Mouse (Mus musculus) sigmoid colon, adult 10 weeks (tissue): ENCODE results near the gene Alkbh2. TPM values are rescaled to one million over a fixed set of nuclear protein-coding genes. Genes with fewer than 3 reads are reported as not detected.

Experiments
- polyA plus RNA-seq: library from polyadenylated mRNA; stranded (reverse); fragments of 350-450 nt; fragmentation: Illumina TruSeq; extraction: RNeasy Lipid Tissue Mini Kit (QIAGEN cat#74804); gene quantifications from one replicate; pipeline ENCODE4 v1.2.3, GENCODE M21; 2014; ENCODE audit warnings: low read depth, low replicate concordance

Gene Alkbh2
- polyA plus RNA-seq: not detected

DNA sequence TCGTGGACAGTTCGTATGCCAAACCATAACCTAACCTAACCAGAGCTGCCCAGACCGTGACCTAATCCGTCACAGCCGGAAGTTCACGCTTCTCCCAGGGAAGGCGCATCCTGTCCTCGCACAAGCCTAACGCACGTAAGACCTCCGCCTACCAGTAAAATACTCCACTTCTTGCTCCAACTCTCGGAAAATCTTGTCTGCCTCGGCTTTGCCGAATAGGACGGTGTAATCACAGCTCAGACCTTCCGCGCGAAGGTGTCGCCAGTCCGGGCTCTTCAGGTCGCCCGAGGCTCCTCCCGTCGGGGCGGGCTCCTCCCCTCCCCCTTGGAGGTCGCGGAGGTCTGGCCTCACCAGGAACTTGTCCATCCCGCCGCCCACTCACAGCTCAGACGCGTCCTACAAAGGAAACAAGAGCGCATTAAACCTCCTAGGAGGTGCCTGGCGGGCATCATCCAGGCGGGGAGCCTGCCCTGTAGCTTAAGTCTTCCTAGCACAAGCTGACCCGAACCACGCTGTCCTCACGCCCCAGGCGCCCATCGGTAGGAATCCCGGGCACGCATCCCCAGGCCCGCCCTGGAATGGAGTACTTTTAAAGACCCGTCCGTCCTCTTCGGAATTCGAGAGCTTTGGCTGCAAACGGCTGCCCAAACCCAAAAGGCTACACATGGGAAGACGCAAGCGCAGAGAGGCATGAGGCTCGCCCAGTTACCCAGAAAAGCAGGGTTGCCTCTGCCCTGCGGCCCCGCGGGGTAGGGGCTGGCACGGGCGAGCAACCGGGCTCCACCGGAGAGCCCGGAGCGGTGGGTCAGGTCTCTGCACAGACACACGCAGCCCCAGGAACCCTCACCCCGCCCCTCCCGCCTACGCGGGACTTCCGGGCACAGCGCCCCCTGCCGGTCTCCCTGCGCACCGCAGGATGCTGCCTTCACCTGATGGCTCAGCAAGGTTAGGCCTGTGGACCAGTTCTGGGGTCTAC lies at the start of gene Alkbh2:
Gene Alkbh2, minus strand, starts transcription at position 845 of the 976 bp plus-strand sequence.

DNA sequence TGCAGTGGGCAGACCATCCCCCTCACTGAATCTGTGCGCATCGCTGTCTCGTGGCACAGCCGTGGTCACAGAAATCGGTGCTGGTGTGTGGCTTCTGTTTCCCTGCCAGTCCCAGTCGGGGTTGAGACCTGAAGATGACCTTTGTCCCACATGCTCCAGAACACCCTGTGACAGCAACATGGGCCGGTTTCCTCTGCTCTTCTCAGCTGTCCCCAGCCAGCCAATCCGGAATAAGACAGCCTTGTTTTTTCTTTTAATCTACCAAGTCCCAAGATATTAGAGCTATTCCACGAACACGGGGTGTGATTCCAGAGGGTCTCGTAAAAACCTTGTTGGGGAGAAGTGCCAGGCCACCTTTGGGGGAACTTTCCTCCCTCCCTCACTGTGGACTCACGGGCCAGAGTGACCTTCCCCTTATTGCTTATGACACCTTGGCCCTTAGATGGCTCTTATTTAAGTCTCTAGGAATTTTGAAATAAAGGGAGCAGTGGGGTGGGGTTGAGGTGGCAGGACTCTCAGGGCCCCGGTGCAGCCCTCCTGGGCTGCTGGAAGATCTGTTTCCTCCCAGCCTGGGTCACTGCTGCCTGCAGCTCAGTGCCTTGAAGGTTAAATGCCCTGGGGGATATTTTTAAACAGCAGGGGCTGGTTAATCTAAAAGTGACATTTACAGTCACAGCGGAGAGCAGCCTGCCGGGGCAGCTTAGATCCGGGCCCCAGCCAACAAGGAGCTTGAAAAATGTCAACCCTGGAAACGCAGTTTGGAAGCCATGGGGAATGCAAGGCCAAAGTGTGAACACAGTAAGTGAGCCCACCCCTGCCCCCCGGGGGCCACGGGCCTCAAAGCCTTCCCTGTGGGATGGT lies 18.2 kb upstream of the Alkbh2 start, which contains the start of gene Acacb:
Gene Acacb, plus strand, starts transcription at position 508 of the 861 bp plus-strand sequence.

GRCm38 (mm10) chr5:114130211-114130605 lies 2.2 kb upstream of the Alkbh2 start, which contains the start of gene Ung:
Gene Ung, plus strand, starts transcription at chr5:114130386.

GRCm38 (mm10) chr5:114091057-114091807 lies 36.8 kb downstream of the Alkbh2 start, which contains the start of gene Svop:
Gene Svop, minus strand, starts transcription at chr5:114091570.

Other genes with a start within 250 kb of the Alkbh2 start
- gene Coro1c, start 219.5 kb downstream of the Alkbh2 start, polyA plus RNA-seq: 28.0 TPM
- 1.7 TPM for gene Ssh1, start 134.3 kb downstream of the Alkbh2 start, polyA plus RNA-seq
- gene Dao, start 124.5 kb downstream of the Alkbh2 start, polyA plus RNA-seq: not detected
- 1.9 TPM for gene Usp30, start 62.8 kb downstream of the Alkbh2 start, polyA plus RNA-seq
- gene Svop, start 36.6 kb downstream of the Alkbh2 start, polyA plus RNA-seq: not detected
- 2.1 TPM for gene Ung, start 2.2 kb upstream of the Alkbh2 start, polyA plus RNA-seq
- 0.41 TPM for gene Acacb, start 18.3 kb upstream of the Alkbh2 start, polyA plus RNA-seq
- not detected for gene Foxn4, start 145.6 kb upstream of the Alkbh2 start, polyA plus RNA-seq
- gene Myo1h, start 160.9 kb upstream of the Alkbh2 start, polyA plus RNA-seq: 0.41 TPM